Mouse (Mus musculus) myocyte (in vitro differentiated cells): ENCODE results near the gene Smox.

ENCODE experiments used
- CEBPB ChIP-seq: IDR thresholded peaks from 2 replicates; pipeline ENCODE4 v1.6.1; 2011; ENCODE audit warnings: mild to moderate bottlenecking, moderate library complexity; ENCODE audit not compliant: poor library complexity, insufficient read depth, severe bottlenecking
- E2F4 ChIP-seq: IDR thresholded peaks from one replicate; pipeline ENCODE4 v1.6.1; 2011; ENCODE audit warnings: mild to moderate bottlenecking, control low read depth, moderate library complexity; ENCODE audit not compliant: insufficient read depth
- MAX ChIP-seq: IDR thresholded peaks from one replicate; pipeline ENCODE4 v1.6.1; 2011; ENCODE audit warnings: low read depth, mild to moderate bottlenecking, control low read depth
- MYOD1 ChIP-seq, 3 experiments: IDR thresholded peaks; one replicate each; pipeline ENCODE4 v1.6.1; 2011; ENCODE audit warnings: control low read depth in 2 of 3, low read depth in 2 of 3, mild to moderate bottlenecking in 2 of 3, moderate library complexity in 1 of 3; ENCODE audit not compliant: insufficient read length in 2 of 3, control insufficient read depth in 1 of 3
- MYOG ChIP-seq, 3 experiments: IDR thresholded peaks; one replicate each; pipeline ENCODE4 v1.6.1; 2011; ENCODE audit warnings: control low read depth in 2 of 3, low read depth in 2 of 3, mild to moderate bottlenecking in 2 of 3; ENCODE audit not compliant: insufficient read length in 2 of 3, control insufficient read depth in 1 of 3, insufficient read depth in 1 of 3
- POLR2A ChIP-seq: IDR thresholded peaks from one replicate; pipeline ENCODE4 v1.6.1; 2011; ENCODE audit warnings: low read depth, mild to moderate bottlenecking, control low read depth, moderate library complexity; ENCODE audit not compliant: insufficient read length
- POLR2AphosphoS2 ChIP-seq: IDR thresholded peaks from one replicate; pipeline ENCODE4 v1.6.1; 2011; ENCODE audit warnings: low read depth, control low read depth; ENCODE audit not compliant: insufficient read length
- REST ChIP-seq: IDR thresholded peaks from one replicate; pipeline ENCODE4 v1.6.1; 2011; ENCODE audit warnings: mild to moderate bottlenecking, control low read depth, moderate library complexity; ENCODE audit not compliant: insufficient read depth, insufficient read length
- SRF ChIP-seq: IDR thresholded peaks from one replicate; pipeline ENCODE4 v1.6.1; 2011; ENCODE audit warnings: low read depth; ENCODE audit not compliant: control insufficient read depth, insufficient read length
- TCF12 ChIP-seq: IDR thresholded peaks from one replicate; pipeline ENCODE4 v1.6.1; 2011; ENCODE audit warnings: mild to moderate bottlenecking, control low read depth; ENCODE audit not compliant: poor library complexity, insufficient read depth, severe bottlenecking
- TCF3 ChIP-seq: IDR thresholded peaks from one replicate; pipeline ENCODE4 v1.6.1; 2011; ENCODE audit warnings: low read depth, control low read depth; ENCODE audit not compliant: insufficient read length
- USF1 ChIP-seq: IDR thresholded peaks from one replicate; pipeline ENCODE4 v1.6.1; 2011; ENCODE audit warnings: low read depth, mild to moderate bottlenecking, control low read depth, moderate library complexity

DNA sequence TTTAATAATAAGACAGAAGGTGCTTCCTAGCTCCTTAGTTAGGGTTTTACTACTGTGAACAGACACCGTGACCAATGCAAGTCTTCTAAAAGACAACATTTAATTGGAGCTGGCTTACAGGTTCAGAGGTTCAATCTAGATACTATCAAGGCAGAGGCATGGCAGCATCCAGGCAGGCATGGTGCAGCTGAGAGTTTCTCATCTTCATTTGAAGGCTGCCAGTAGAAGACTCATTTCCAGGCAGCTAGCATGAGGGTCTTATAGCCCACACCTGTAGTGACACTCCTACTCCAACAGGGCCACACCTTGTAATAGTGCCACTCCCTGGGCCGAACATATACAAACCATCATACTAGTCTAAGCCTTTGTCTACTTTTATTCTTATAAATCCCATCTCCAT is 27.1 kb upstream of the Smox start:
- TF ChIP-seq POLR2A, result no peak
- no peak for TF ChIP-seq POLR2AphosphoS2
- TF ChIP-seq USF1, result no peak
- TF ChIP-seq CEBPB, result no peak
- TF ChIP-seq MAX, result no peak
- TF ChIP-seq MYOG (IDR thresholded peaks at IDR 0.05; ENCODE audit: control insufficient read depth in 1 of 3, insufficient read depth in 1 of 3, insufficient read length in 2 of 3, low read depth in 2 of 3), result no peak
- TF ChIP-seq TCF12, result no peak
- TF ChIP-seq REST, result no peak
- no peak for TF ChIP-seq SRF
- TF ChIP-seq E2F4, result no peak
- TF ChIP-seq TCF3, result no peak
- no peak for TF ChIP-seq MYOD1 (IDR thresholded peaks at IDR 0.05; ENCODE audit: control insufficient read depth in 1 of 3, insufficient read length in 2 of 3, low read depth in 2 of 3)
